Mouse (Mus musculus) embryonic facial prominence, embryonic 13.5 days (tissue): ENCODE measurements at regions not wholly inside any gene's neighbourhood (a gene's known extent, or its start where the extent isn't known, plus 50 kb on each side); places are given as distances from the start of the nearest gene placed in this dataset.

Experiments used
- ATAC-seq: fragments of 200-750 bp; cut with Nextera tagmentation; 2 replicates; pipeline ENCODE4 v1.8.0; 2017; ENCODE audit warnings: low read depth; ENCODE audit not compliant: insufficient number of reproducible peaks, insufficient read depth, low FRiP score, low TSS enrichment
- H3K27ac ChIP-seq: fragments of 300-500 bp; sonication (generic); 2 replicates; pipeline ENCODE4 v1.5.1; 2015; ENCODE audit warnings: moderate library complexity, mild to moderate bottlenecking, inconsistent platforms
- H3K27me3 ChIP-seq: fragments of 300-500 bp; sonication (generic); 2 replicates; pipeline ENCODE4 v1.6.1; 2015; ENCODE audit warnings: mild to moderate bottlenecking, inconsistent platforms
- H3K36me3 ChIP-seq: fragments of 300-500 bp; sonication (generic); 2 replicates; pipeline ENCODE4 v1.6.1; 2015; ENCODE audit warnings: mild to moderate bottlenecking, inconsistent platforms
- H3K4me1 ChIP-seq: fragments of 300-500 bp; sonication (generic); 2 replicates; pipeline ENCODE4 v1.6.1; 2015; ENCODE audit warnings: inconsistent platforms
- H3K4me2 ChIP-seq: fragments of 300-500 bp; sonication (generic); 2 replicates; pipeline ENCODE4 v1.6.1; 2015; ENCODE audit warnings: moderate library complexity, mild to moderate bottlenecking, inconsistent platforms
- H3K4me3 ChIP-seq: fragments of 300-500 bp; sonication (generic); 2 replicates; pipeline ENCODE4 v1.5.1; 2015; ENCODE audit warnings: mild to moderate bottlenecking, inconsistent platforms
- H3K9ac ChIP-seq: fragments of 300-500 bp; sonication (generic); 2 replicates; pipeline ENCODE4 v1.6.1; 2015; ENCODE audit warnings: mild to moderate bottlenecking, inconsistent platforms
- H3K9me3 ChIP-seq: fragments of 300-500 bp; sonication (generic); 2 replicates; pipeline ENCODE4 v1.6.1; 2016; ENCODE audit warnings: inconsistent platforms
- WGBS: fragments of 180-500 bp; shearing (Covaris S2); methylation state at CpG from one replicate; pipeline ENCODE4 v1.1.7; 2015; ENCODE audit warnings: mixed read lengths; 5-methylcytosine and 5-hydroxymethylcytosine counted together

DNA sequence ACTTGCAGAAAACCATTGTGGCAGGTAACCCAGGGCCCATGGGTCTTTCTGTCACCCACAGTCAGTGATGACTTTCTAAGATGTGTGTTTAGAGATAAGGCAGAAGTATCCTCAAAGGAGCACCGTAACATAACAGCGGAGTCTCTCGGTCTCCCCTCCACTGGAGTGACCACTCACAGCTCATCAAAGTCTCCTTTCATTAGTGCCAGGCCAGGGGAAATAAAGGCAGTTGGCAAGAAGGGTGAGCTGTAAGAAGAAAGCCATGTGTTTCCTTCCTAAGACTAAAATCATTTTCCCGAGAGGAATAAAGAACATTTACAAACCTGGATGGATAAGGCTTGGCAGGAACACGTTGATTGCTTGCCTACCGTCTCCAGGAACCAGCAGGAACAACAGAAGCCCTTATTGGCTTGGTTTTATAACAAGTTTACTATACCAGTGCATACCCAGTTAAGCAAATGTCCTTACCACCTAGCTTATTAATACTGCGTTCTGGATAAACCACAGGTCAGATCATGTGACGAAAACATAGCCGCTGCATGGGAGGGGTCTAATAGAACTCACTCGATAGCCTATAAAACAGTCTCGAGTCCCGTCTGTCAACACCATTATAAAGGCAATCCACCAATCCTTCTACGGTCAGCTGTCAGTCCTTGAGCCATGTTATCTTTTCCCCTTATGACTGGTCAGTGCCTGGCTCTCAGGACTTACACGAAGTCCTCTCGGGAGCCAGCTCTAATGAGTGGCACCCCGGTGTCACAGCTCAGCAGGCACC lies 235.3 kb upstream of the Nfe2l3 start:
- WGBS: 75% methylated on average over 16 of the region's 16 CpGs
- no peak for ATAC-seq
- Histone ChIP-seq H3K27me3 (peaks cover 65% of the 10 kb centered on the region), H3K36me3 (no peaks in the 10 kb centered on the region), H3K4me3 (no peak overlapping the region), H3K9ac (no peak overlapping the region), H3K27ac (no peak overlapping the region), H3K4me1 (0 out of 2 replicates have a peak, but pooled peaks cover 4% of the 10 kb centered on the region), H3K4me2 (no peak overlapping the region), H3K9me3 (no peaks in the 10 kb centered on the region)

DNA sequence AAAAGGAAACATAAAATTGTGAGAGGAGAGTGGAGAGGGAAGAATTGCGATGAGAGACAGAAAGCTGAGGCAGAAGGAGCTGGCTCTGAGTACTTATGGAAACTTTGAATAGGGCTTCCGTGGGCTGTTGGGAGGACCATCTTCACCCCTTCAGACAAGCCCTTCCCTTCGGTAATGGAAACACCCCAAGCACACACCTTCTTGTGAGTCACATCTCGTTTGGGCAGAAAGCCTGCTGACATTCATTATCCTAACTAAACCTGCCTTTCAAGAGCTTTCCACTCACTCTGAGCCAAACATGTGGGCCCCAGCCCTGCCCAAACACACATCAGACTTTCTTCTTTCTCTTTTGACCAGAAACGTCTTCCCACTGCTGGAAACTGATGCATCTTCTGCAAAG lies 232.3 kb upstream of the Nfe2l3 start:
- Histone ChIP-seq H3K27me3 (peaks cover 47% of the 10 kb centered on the region), H3K36me3 (no peaks in the 10 kb centered on the region), H3K4me1 (no peaks in the 10 kb centered on the region), H3K9me3 (no peaks in the 10 kb centered on the region), H3K9ac (no peak overlapping the region), H3K4me3 (no peak overlapping the region), H3K27ac (peak overlapping the region; percentile 16; the same call in 1 of the 2 replicates), H3K4me2 (no peak overlapping the region)
- ATAC-seq: no peak
- 52% methylated on average over 5 of the region's 5 CpGs for WGBS

- peak overlapping the region; percentile 16; the same call in 1 of the 2 replicates for H3K27ac ChIP-seq
- no peak overlapping the region for H3K4me2 ChIP-seq
- no peak overlapping the region for H3K4me3 ChIP-seq
- ATAC-seq: no peak
- 88% methylated on average over 14 of the region's 14 CpGs for WGBS
- H3K9me3 ChIP-seq: no peaks in the 10 kb centered on the region
- H3K4me1 ChIP-seq: no peaks in the 10 kb centered on the region
- peaks cover 51% of the 10 kb centered on the region for H3K27me3 ChIP-seq
- no peaks in the 10 kb centered on the region for H3K36me3 ChIP-seq
- H3K9ac ChIP-seq: no peak overlapping the region
Measured at GRCm38 (mm10) chr6:51200837-51201236, 231.6 kb upstream of the Nfe2l3 start.

GRCm38 (mm10) chr6:51204306-51204705 lies 228.2 kb upstream of the Nfe2l3 start:
- ATAC-seq: no peak

DNA sequence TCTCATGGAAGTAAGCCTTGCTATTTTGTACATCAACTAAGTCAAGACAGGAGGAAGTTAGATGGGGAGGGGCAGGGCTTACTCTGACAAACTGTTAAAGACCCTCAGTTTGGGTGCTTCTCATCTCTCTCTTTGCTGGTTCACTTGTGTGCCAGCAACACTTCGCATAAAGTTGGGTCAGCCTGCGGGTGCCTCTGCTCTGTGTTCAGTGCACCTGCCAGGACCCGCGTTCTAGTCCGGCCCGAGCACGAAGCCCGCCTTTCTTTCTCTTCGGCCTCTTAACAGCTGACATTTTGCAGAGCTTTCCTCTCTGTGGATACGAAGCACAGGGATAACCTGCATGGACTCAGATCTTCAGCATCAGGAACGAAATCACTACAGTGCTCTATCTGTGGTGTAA lies 227.1 kb upstream of the Nfe2l3 start:
- no peak overlapping the region for H3K27ac ChIP-seq
- no peak for ATAC-seq
- 82% methylated on average over 11 of the region's 11 CpGs for WGBS

More at GRCm38 (mm10) chr6:51204306-51204705, 228.2 kb upstream of the Nfe2l3 start:
- no peak overlapping the region for H3K9ac ChIP-seq
- H3K27ac ChIP-seq: no peak overlapping the region
- H3K4me1 ChIP-seq: peaks cover 6% of the 10 kb centered on the region; the same call in 1 of the 2 replicates
- no peaks in the 10 kb centered on the region for H3K9me3 ChIP-seq
- no peaks in the 10 kb centered on the region for H3K36me3 ChIP-seq
- no peak overlapping the region for H3K4me3 ChIP-seq
- WGBS: 71% methylated on average over 3 of the region's 3 CpGs
- no peak overlapping the region for H3K4me2 ChIP-seq
- peaks cover 55% of the 10 kb centered on the region for H3K27me3 ChIP-seq

DNA sequence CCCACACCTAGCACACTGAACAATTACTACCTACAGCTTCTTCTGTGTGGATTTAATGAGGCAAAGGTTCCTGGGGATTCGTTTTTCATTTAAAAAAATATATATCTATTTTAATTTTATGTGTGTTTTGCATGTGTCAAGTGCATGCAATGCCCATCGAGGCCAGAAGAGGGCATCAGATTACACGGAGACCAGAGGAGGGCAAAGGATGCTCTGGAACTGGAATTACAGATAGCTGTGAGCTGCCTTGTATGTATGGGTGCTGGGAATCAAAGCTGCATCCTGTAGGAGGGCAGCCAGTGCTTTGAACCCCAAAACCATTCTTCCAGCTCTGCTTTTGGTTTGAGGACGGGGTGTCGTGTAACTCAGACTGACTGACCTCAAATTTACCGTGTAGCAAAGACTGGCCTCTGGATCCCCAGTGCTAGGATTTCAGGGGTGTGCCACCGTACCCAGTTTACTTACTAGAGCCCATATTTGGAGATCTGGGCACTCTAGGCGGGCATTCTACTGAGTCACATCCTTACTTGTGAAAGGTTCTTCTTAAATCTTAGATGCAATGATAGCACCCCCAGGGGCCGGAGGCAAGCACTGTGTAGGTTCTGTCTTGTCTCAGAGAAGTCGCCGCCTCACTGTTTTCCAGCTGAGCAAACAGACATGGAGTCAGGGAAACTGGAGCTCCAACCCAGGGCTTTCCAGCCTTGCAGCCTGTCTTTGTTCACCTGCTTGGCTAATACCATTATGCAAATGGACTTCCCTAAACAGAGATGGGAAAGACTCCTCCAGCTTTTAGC lies 225.6 kb upstream of the Nfe2l3 start:
- Histone ChIP-seq H3K36me3 (no peaks in the 10 kb centered on the region), H3K4me2 (0 out of 2 replicates have a peak overlapping the region, but pooled peaks have one; percentile 53), H3K27me3 (peaks cover 43% of the 10 kb centered on the region), H3K4me1 (peaks cover 16% of the 10 kb centered on the region), H3K4me3 (0 out of 2 replicates have a peak overlapping the region, but pooled peaks have one; percentile 0), H3K9ac (no peak overlapping the region), H3K27ac (no peak overlapping the region), H3K9me3 (no peaks in the 10 kb centered on the region)
- WGBS: 9% methylated on average over 11 of the region's 11 CpGs
- ATAC-seq: no peak

More for the DNA sequence above, 227.1 kb upstream of the Nfe2l3 start:
- H3K4me2 ChIP-seq: no peak overlapping the region
- no peak overlapping the region for H3K9ac ChIP-seq
- H3K36me3 ChIP-seq: no peaks in the 10 kb centered on the region
- H3K27me3 ChIP-seq: peaks cover 49% of the 10 kb centered on the region
- H3K4me3 ChIP-seq: no peak overlapping the region
- no peaks in the 10 kb centered on the region for H3K9me3 ChIP-seq
- peaks cover 6% of the 10 kb centered on the region; the same call in 1 of the 2 replicates for H3K4me1 ChIP-seq

GRCm38 (mm10) chr6:51207587-51208361 lies 224.7 kb upstream of the Nfe2l3 start:
- H3K4me3 ChIP-seq: peak overlapping the region; percentile 18; the same call in 1 of the 2 replicates
- WGBS: 2% methylated on average over 21 of the region's 21 CpGs
- H3K27ac ChIP-seq: no peak overlapping the region
- H3K36me3 ChIP-seq: no peaks in the 10 kb centered on the region
- H3K4me1 ChIP-seq: peaks cover 19% of the 10 kb centered on the region
- peak overlapping the region; percentile 53 for H3K4me2 ChIP-seq
- no peaks in the 10 kb centered on the region for H3K9me3 ChIP-seq
- H3K9ac ChIP-seq: 0 out of 2 replicates have a peak overlapping the region, but pooled peaks have one; percentile 51
- peaks cover 38% of the 10 kb centered on the region for H3K27me3 ChIP-seq
- no peak for ATAC-seq

GRCm38 (mm10) chr6:51208660-51209396 lies 223.6 kb upstream of the Nfe2l3 start:
- Histone ChIP-seq H3K4me3 (no peak overlapping the region), H3K4me2 (no peak overlapping the region), H3K9ac (no peak overlapping the region), H3K36me3 (no peaks in the 10 kb centered on the region), H3K27me3 (peaks cover 37% of the 10 kb centered on the region), H3K27ac (no peak overlapping the region), H3K9me3 (no peaks in the 10 kb centered on the region), H3K4me1 (peaks cover 26% of the 10 kb centered on the region)
- no peak for ATAC-seq
- WGBS: 2% methylated on average over 6 of the region's 6 CpGs

GRCm38 (mm10) chr6:51211418-51211817 lies 221.1 kb upstream of the Nfe2l3 start:
- Histone ChIP-seq H3K36me3 (no peaks in the 10 kb centered on the region), H3K4me1 (peaks cover 27% of the 10 kb centered on the region), H3K27me3 (peaks cover 19% of the 10 kb centered on the region), H3K9me3 (no peaks in the 10 kb centered on the region), H3K9ac (no peak overlapping the region), H3K4me3 (no peak overlapping the region), H3K27ac (peak overlapping the region; percentile 64), H3K4me2 (peak overlapping the region; percentile 34)
- no peak for ATAC-seq
- 7% methylated on average over 7 of the region's 7 CpGs for WGBS

DNA sequence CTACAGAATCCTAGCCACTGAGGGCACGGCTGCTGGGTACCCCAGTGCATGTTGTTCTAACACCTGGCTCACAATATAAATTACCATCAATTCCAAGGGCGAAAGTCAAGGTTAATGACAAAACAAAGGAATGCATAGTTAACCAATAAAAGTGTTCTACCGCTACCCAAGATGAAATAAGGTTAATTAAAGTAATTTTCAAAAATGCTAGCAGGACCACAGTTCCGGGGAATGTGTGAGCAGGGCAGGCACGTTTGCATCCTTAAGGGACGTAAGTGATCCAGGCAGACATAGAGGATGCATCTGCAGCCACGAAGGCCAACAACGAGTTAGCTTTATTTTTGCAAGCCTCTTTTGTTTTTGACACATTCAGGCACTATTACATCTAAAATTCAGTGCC lies 220.3 kb upstream of the Nfe2l3 start:
- Histone ChIP-seq H3K27ac (no peak overlapping the region), H3K4me3 (no peak overlapping the region), H3K9ac (no peak overlapping the region), H3K36me3 (no peaks in the 10 kb centered on the region), H3K27me3 (peaks cover 11% of the 10 kb centered on the region), H3K4me2 (no peak overlapping the region), H3K9me3 (no peaks in the 10 kb centered on the region), H3K4me1 (peaks cover 29% of the 10 kb centered on the region)
- ATAC-seq: no peak
- WGBS: 77% methylated on average over 8 of the region's 8 CpGs

DNA sequence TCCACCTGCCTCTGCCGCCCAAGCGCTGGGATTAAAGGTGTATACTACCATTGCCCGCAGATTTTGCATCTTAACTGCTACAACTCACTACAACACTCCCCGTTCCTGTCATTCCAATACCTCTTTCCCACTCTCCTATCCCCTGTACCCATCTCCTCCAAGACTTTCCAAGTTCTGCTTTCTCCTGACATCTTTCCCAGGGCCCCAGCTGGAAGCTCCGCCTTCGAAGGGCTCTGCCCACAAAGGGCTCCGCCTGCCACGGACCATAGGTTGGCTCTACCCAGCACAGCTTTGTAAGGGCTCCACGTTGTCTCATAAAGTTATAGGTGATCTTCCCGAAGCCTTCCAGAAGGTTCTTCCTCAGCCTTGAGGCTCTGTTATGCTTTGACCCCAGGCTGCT lies 217.1 kb upstream of the Nfe2l3 start:
- H3K9ac ChIP-seq: no peak overlapping the region
- H3K4me3 ChIP-seq: no peak overlapping the region
- WGBS: 90% methylated on average over 10 of the region's 10 CpGs
- no peak for ATAC-seq
- H3K27ac ChIP-seq: no peak overlapping the region
- peaks cover 23% of the 10 kb centered on the region for H3K4me1 ChIP-seq
- H3K36me3 ChIP-seq: no peaks in the 10 kb centered on the region
- no peaks in the 10 kb centered on the region for H3K9me3 ChIP-seq
- no peak overlapping the region for H3K4me2 ChIP-seq
- H3K27me3 ChIP-seq: no peaks in the 10 kb centered on the region
